9 mouse cellular contexts compared by ENCODE assay signal in the genomic region with DNA sequence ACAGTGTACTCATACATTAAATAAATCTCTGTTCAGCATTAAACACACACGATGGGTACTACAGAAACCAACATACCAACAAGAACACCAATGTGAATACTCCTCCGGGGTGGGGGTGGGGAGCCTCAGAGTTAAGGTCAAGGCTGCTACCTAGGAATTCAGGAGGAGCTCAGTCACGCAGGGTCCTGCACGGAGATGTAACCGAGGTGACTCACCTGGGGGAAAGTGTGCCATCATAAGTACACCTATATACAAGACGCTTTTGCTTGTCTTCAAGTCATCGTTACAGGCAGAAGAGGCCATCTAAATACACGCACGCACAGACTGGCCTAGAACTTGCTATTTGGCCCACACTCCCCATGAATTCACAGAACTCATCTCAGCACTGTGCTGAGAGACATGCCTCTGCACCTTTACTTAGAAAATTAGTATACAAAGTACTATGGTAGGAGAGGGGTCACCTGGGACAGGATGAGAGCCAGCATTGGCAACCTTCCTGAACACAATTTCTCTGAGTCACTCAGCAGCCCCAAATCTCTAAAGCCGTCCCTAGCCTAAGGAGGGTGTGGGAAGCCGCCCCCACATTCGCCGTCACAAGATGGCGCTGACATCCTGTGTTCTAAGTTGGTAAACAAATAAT. TPM values are rescaled to one million over a fixed set of nuclear protein-coding genes. Genes with fewer than 3 reads are reported as not detected.
DNase-seq lines count a peak whose midpoint lies in the region; ATAC-seq and TF ChIP-seq lines count a peak whose summit lies in the region.
"Had no signal": no experiment of that assay in that cellular context is flagged by ENCODE, and none has a peak within 500 bp of the region (broad histone marks: within the 10 kb centered on the region; RNA-seq: fewer than 3 reads in every experiment).

No protein-coding gene starts in this region.

- ATAC-seq in forebrain, embryonic 15.5 days (replicated peaks) = peak; percentile 66
- ATAC-seq in hindbrain, embryonic 16.5 days = peak; percentile 61
- peak; percentile 63 for ATAC-seq in neural tube, embryonic 13.5 days (ENCODE audit: low read depth)
- no peak for ATAC-seq in frontal cortex, adult (ENCODE audit: low TSS enrichment)

- no peak overlapping the region for H3K4me2 ChIP-seq in forebrain, embryonic 15.5 days (replicated peaks)
- H3K4me2 ChIP-seq in hindbrain, embryonic 16.5 days (ENCODE audit: low read length) = peak overlapping the region; percentile 27; the same call in 1 of the 2 replicates
- H3K4me2 ChIP-seq in neural tube, embryonic 13.5 days = peak overlapping the region; percentile 34; the same call in 1 of the 2 replicates

- no peaks in the 10 kb centered on the region for H3K79me2 ChIP-seq in liver, adult 2 months (ENCODE audit: control insufficient read depth, insufficient read depth, low read length)

- no peaks in the 10 kb centered on the region for H3K27me3 ChIP-seq in forebrain, embryonic 15.5 days
- H3K27me3 ChIP-seq in hindbrain, embryonic 16.5 days (replicated peaks; ENCODE audit: control insufficient read depth, insufficient read depth, low read length) = no peaks in the 10 kb centered on the region
- no peaks in the 10 kb centered on the region for H3K27me3 ChIP-seq in liver, adult 2 months (ENCODE audit: control insufficient read depth, insufficient read depth, low read length)
- H3K27me3 ChIP-seq in neural tube, embryonic 13.5 days = no peaks in the 10 kb centered on the region

- H3K36me3 ChIP-seq in forebrain, embryonic 15.5 days = no peaks in the 10 kb centered on the region
- no peaks in the 10 kb centered on the region; the same call in 1 of the 2 replicates for H3K36me3 ChIP-seq in hindbrain, embryonic 16.5 days (ENCODE audit: control insufficient read depth, insufficient read depth, low read length)
- no peaks in the 10 kb centered on the region for H3K36me3 ChIP-seq in liver, adult 2 months (ENCODE audit: control insufficient read depth, insufficient read depth, low read length)
- H3K36me3 ChIP-seq in neural tube, embryonic 13.5 days = peaks cover 5% of the 10 kb centered on the region

- H3K9me3 ChIP-seq in forebrain, embryonic 15.5 days = no peaks in the 10 kb centered on the region
- H3K9me3 ChIP-seq in hindbrain, embryonic 16.5 days (ENCODE audit: control insufficient read depth, low read length) = no peaks in the 10 kb centered on the region
- H3K9me3 ChIP-seq in neural tube, embryonic 13.5 days = no peaks in the 10 kb centered on the region

- peak; percentile 19; the same call in 1 of the 2 replicates for TF ChIP-seq CTCF in liver, adult 2 months (IDR thresholded peaks at IDR 0.05; ENCODE audit: low read depth, low read length)

- no peak for TF ChIP-seq POLR2A in liver, adult 2 months (IDR thresholded peaks at IDR 0.05; ENCODE audit: extremely low read depth, insufficient read depth, low read length)

- H3K9ac ChIP-seq in forebrain, embryonic 15.5 days (replicated peaks) = no peak overlapping the region
- no peak overlapping the region for H3K9ac ChIP-seq in hindbrain, embryonic 16.5 days (ENCODE audit: low read depth, low read length)
- H3K9ac ChIP-seq in liver, adult 2 months (ENCODE audit: low read depth, low read length) = no peak overlapping the region
- 0 out of 2 replicates have a peak overlapping the region, but pooled peaks have one; percentile 8 for H3K9ac ChIP-seq in neural tube, embryonic 13.5 days

- H3K4me1 ChIP-seq in forebrain, embryonic 15.5 days = peaks cover 20% of the 10 kb centered on the region
- peaks cover 13% of the 10 kb centered on the region for H3K4me1 ChIP-seq in hindbrain, embryonic 16.5 days (ENCODE audit: control insufficient read depth, insufficient read depth, low read depth, low read length)
- H3K4me1 ChIP-seq in liver, adult 2 months (ENCODE audit: control insufficient read depth, insufficient read depth, low read length) = no peaks in the 10 kb centered on the region
- peaks cover 28% of the 10 kb centered on the region for H3K4me1 ChIP-seq in neural tube, embryonic 13.5 days (replicated peaks)

- H3K4me3 ChIP-seq in forebrain, embryonic 15.5 days = no peak overlapping the region
- H3K4me3 ChIP-seq in hindbrain, embryonic 16.5 days (ENCODE audit: low read length) = no peak overlapping the region
- no peak overlapping the region; the same call in 1 of the 2 replicates for H3K4me3 ChIP-seq in liver, adult 2 months (ENCODE audit: insufficient read depth, low read depth, low read length)
- no peak overlapping the region for H3K4me3 ChIP-seq in neural tube, embryonic 13.5 days

- WGBS in forebrain, embryonic 15.5 days = 66% methylated on average over 14 of the region's 14 CpGs
- WGBS in hindbrain, embryonic 16.5 days = 67% methylated on average over 14 of the region's 14 CpGs
- WGBS in liver, adult 2 months = 54% methylated on average over 14 of the region's 14 CpGs
- WGBS in neural tube, embryonic 13.5 days = 68% methylated on average over 14 of the region's 14 CpGs

- peak; percentile 48 for DNase-seq in adrenal gland, postnatal 14 days
- no peak for DNase-seq in adrenal gland, adult 18-20 months (ENCODE audit: low spot score in 2 of 2)
- peak; percentile 24 to 57 for DNase-seq in cerebellum, adult 18-20 months
- peak; percentile 57 for DNase-seq in liver, adult 2 months (ENCODE audit: extremely low read depth, low read depth, low spot score)

- H3K27ac ChIP-seq in forebrain, embryonic 15.5 days (replicated peaks) = 0 out of 2 replicates have a peak overlapping the region, but pooled peaks have one; percentile 6
- H3K27ac ChIP-seq in hindbrain, embryonic 16.5 days (ENCODE audit: low read depth, low read length) = no peak overlapping the region
- 0 out of 2 replicates have a peak overlapping the region, but pooled peaks have one; percentile 7 for H3K27ac ChIP-seq in liver, adult 2 months (replicated peaks; ENCODE audit: insufficient read depth, low read depth, low read length)
- H3K27ac ChIP-seq in neural tube, embryonic 13.5 days (replicated peaks) = peak overlapping the region; percentile 68; the same call in 1 of the 2 replicates

RNA-seq across cellular contexts. Expression of a gene that starts 23.9 kb away (rescaled TPM):
- total RNA-seq in adrenal gland, postnatal 14 days (2021) = 8.6 and 10.1 TPM in 2 replicates
- total RNA-seq in adrenal gland, adult 18-20 months (2021) = 1 to 10 TPM; 3.7 to 6.8 TPM
- 53.4 and 55.6 TPM in 2 replicates for polyA plus RNA-seq in forebrain, embryonic 15.5 days (2015; fragmentation: Nextera tagmentation; extraction: Ambion mirVana)
- 27.8 and 28.5 TPM in 2 replicates for polyA plus RNA-seq in hindbrain, embryonic 16.5 days (2015; fragmentation: Nextera tagmentation; extraction: Ambion mirVana)
- total RNA-seq in liver, adult 2 months (2014; rRNA removed) = 1.0 and 1.3 TPM in 2 replicates
- 0.75 and 0.87 TPM in 2 replicates for polyA plus RNA-seq in liver, adult 2 months (2012; rRNA removed)
- polyA plus RNA-seq in neural tube, embryonic 13.5 days (2015; fragmentation: Nextera tagmentation; extraction: Ambion mirVana) = 64.8 and 72.0 TPM in 2 replicates

RNA-seq across cellular contexts. Expression of a gene that starts 44.9 kb away (rescaled TPM):
- total RNA-seq in adrenal gland, postnatal 14 days (2021) = 36.4 and 38.8 TPM in 2 replicates
- total RNA-seq in adrenal gland, adult 18-20 months (2021) = 10 to 100 TPM; 19.1 to 22.5 TPM
- 58.8 and 59.5 TPM in 2 replicates for polyA plus RNA-seq in forebrain, embryonic 15.5 days (2015; fragmentation: Nextera tagmentation; extraction: Ambion mirVana)
- 28.3 and 35.1 TPM in 2 replicates for polyA plus RNA-seq in hindbrain, embryonic 16.5 days (2015; fragmentation: Nextera tagmentation; extraction: Ambion mirVana)
- 16.1 and 16.6 TPM in 2 replicates for total RNA-seq in liver, adult 2 months (2014; rRNA removed)
- polyA plus RNA-seq in liver, adult 2 months (2012; rRNA removed) = 45.7 and 72.0 TPM in 2 replicates
- 40.7 and 55.0 TPM in 2 replicates for polyA plus RNA-seq in neural tube, embryonic 13.5 days (2015; fragmentation: Nextera tagmentation; extraction: Ambion mirVana)

RNA-seq across cellular contexts. Expression of a gene that starts 53.8 kb away (rescaled TPM):
- 0.23 and 0.30 TPM in 2 replicates for total RNA-seq in adrenal gland, postnatal 14 days (2021)
- under 1 TPM; 0.10 to 0.13 TPM for total RNA-seq in adrenal gland, adult 18-20 months (2021)
- 9.5 and 14.7 TPM in 2 replicates for polyA plus RNA-seq in forebrain, embryonic 15.5 days (2015; fragmentation: Nextera tagmentation; extraction: Ambion mirVana)
- polyA plus RNA-seq in hindbrain, embryonic 16.5 days (2015; fragmentation: Nextera tagmentation; extraction: Ambion mirVana) = 13.2 and 16.2 TPM in 2 replicates
- 0.09 and 0.20 TPM in 2 replicates for total RNA-seq in liver, adult 2 months (2014; rRNA removed)
- 0.21 and 0.26 TPM in 2 replicates for polyA plus RNA-seq in liver, adult 2 months (2012; rRNA removed)
- polyA plus RNA-seq in neural tube, embryonic 13.5 days (2015; fragmentation: Nextera tagmentation; extraction: Ambion mirVana) = 7.8 and 8.1 TPM in 2 replicates
- total RNA-seq: heart, postnatal 36 days had no signal

Comparison
In these comparisons a context has a peak if more than half of its experiments do, and no peak if none do; other contexts are left out.
1. DNase-seq: peak in adrenal gland, postnatal 14 days (single experiment), cerebellum, adult 18-20 months (2 of 2) and liver, adult 2 months (single experiment); none in adrenal gland, adult 18-20 months (0 of 2).
2. RNA of a gene that starts 23.9 kb away (polyA plus RNA-seq): 64.8 to 72.0 TPM in neural tube, embryonic 13.5 days, 53.4 to 55.6 TPM in forebrain, embryonic 15.5 days and 27.8 to 28.5 TPM in hindbrain, embryonic 16.5 days; 0.75 to 0.87 TPM in liver, adult 2 months; every median in the first group is over 10 times any median in the second.